Mouse (Mus musculus) bone marrow macrophage, adult 2 months (primary cell): ENCODE results near the gene Sept9. TPM values are rescaled to one million over a fixed set of nuclear protein-coding genes. Genes with fewer than 3 reads are reported as not detected.

Source experiments
- H3K27ac ChIP-seq: 2 replicates; pipeline ENCODE4 v1.5.1; 2012; ENCODE audit warnings: low read depth, low read length; ENCODE audit not compliant: insufficient read depth
- H3K4me1 ChIP-seq: 2 replicates; pipeline ENCODE4 v1.6.1; 2012; ENCODE audit warnings: low read length; ENCODE audit not compliant: control insufficient read depth, insufficient read depth
- H3K4me3 ChIP-seq: 2 replicates; pipeline ENCODE4 v1.5.1; 2012; ENCODE audit warnings: mild to moderate bottlenecking, low read length, moderate library complexity; ENCODE audit not compliant: insufficient read depth
- CTCF ChIP-seq: IDR thresholded peaks from 2 replicates; pipeline ENCODE4 v1.5.1; 2012; ENCODE audit warnings: low read depth, mild to moderate bottlenecking, low read length, moderate library complexity
- POLR2A ChIP-seq: IDR thresholded peaks from 2 replicates; pipeline ENCODE4 v1.6.1; 2012; ENCODE audit warnings: mild to moderate bottlenecking, low read depth, low read length, borderline replicate concordance
- polyA plus RNA-seq: library from polyadenylated mRNA; stranded (reverse); fragments of >200 nt; gene quantifications from 2 replicates; pipeline ENCODE4 v1.2.4, GENCODE M21; 2012; ENCODE audit not compliant: missing spikeins, insufficient read depth, insufficient read length

Sept9 gene
- polyA plus RNA-seq, 1 experiment: 123 TPM

DNA sequence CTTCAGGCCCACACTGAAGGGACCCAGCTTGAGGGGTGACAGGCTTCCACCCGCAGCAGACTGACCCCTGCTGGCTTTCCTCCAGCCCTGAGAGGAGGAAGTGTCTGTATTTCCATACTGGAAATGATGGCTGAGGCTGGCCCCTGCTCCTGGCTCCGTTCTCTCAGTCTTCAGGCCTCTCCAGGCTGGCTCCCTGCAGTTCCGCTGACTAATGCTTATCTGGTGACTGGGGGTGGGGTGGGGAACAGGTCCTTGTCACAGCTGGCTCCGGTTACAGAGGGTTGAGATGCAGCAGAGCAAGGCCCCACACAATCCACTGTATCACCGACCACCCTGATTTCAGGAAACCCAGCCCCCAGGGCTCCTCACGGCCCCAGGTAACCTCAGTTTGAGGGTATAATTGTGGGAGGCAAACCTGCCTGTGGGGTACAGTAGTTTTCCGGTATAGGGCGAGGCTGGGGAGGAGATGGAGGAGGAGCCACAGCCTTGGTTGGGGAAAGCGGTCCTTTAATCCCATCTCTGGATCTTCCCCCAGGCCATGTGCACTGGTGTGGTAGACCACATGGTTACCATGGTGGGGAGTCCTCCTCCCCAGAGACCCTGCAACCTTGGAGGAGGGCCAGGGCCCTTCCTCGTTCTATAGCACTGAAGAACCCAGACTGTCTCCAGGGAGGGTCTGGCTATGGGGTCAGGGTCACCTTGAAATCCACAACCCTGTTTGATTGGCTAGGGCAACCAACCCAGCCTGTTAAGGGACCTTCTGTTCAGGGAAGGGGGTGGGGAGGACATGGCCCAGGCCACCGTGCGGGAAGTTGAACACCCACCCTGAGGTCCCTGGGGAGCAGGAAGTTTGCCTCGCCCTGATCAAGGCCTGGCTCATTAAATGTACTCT lies 108.7 kb downstream of the Sept9 start:
- Histone ChIP-seq H3K4me3 (peak overlapping the region; percentile 37), H3K27ac (peak overlapping the region; percentile 68), H3K4me1 (peaks cover 28% of the 10 kb centered on the region)
- TF ChIP-seq POLR2A (no peak), CTCF (no peak)

DNA sequence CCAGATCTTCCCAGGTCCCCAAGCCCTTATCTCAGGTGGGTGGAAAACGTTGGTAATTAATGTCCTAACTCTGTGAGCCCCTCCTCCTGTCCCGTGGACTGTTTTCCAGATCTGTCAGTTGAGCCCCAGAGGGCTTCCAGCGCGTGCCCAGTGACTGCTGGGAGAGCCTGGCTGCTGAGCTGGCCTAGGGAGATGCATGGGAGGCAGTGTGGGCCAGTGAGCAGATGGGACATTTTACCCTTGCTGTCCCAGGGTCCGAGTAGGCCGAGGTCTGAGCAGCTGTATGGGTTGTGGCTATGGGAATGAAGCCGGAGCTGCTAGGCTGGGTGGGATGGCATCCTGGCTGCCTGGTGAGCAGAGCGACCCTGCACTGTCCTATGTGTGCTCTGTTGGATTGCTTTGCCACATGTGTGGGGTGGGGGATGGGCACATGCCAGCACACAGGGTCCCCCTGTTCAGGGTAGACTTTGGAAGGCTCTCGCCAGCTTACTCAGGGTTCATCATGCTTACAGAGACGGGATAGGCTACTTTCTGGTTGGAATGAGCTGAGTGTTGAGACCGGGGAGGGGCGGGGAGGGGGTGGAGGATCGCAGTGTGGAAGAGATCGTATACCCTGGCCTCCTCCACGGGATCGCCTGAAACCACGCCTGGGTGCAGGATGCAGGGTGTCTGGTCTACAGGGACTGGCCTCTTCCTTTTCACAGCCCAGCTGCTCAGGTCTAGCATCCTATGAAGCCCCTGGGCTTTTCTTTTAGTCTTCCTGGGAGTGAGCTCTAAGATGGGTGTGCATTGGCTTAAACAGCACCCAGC lies 109.9 kb downstream of the Sept9 start:
- 0 out of 2 replicates have a peak overlapping the region, but pooled peaks have one; percentile 3 for H3K4me3 ChIP-seq
- no peak for TF ChIP-seq CTCF
- no peak for TF ChIP-seq POLR2A
- peaks cover 30% of the 10 kb centered on the region for H3K4me1 ChIP-seq
- H3K27ac ChIP-seq: no peak overlapping the region

DNA sequence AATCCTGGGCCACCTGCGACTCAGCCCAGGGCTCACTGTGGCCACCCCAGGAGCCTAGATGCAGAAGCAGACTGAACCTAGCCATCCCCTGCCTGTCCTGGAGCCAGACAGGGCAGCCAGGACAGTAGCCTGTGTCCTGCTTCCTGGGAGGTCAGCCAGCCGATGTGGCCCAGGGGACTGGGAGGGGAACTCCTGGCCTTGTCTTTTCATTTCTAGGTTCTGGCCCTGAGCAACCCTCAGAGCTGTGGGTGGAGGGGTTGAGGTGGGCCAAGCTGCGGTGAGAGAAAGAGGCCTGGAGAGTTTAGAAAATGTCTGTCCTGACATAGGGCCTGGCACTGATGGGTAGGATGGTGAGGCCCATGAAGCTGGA lies 110.4 kb downstream of the Sept9 start:
- Histone ChIP-seq H3K27ac (no peak overlapping the region), H3K4me1 (peaks cover 30% of the 10 kb centered on the region), H3K4me3 (no peak overlapping the region)
- TF ChIP-seq POLR2A: no peak
- TF ChIP-seq CTCF: no peak

- H3K27ac ChIP-seq: no peak overlapping the region
- TF ChIP-seq CTCF (no peak), POLR2A (no peak)
- no peak overlapping the region for H3K4me3 ChIP-seq
- peaks cover 30% of the 10 kb centered on the region for H3K4me1 ChIP-seq
Observed at GRCm38 (mm10) chr11:117310341-117311107, 111.1 kb downstream of the Sept9 start.

- no peak overlapping the region for H3K27ac ChIP-seq
- H3K4me1 ChIP-seq: peaks cover 30% of the 10 kb centered on the region
- H3K4me3 ChIP-seq: no peak overlapping the region
- no peak for TF ChIP-seq POLR2A
- TF ChIP-seq CTCF: no peak
Observed at GRCm38 (mm10) chr11:117311127-117311800, 111.8 kb downstream of the Sept9 start.

DNA sequence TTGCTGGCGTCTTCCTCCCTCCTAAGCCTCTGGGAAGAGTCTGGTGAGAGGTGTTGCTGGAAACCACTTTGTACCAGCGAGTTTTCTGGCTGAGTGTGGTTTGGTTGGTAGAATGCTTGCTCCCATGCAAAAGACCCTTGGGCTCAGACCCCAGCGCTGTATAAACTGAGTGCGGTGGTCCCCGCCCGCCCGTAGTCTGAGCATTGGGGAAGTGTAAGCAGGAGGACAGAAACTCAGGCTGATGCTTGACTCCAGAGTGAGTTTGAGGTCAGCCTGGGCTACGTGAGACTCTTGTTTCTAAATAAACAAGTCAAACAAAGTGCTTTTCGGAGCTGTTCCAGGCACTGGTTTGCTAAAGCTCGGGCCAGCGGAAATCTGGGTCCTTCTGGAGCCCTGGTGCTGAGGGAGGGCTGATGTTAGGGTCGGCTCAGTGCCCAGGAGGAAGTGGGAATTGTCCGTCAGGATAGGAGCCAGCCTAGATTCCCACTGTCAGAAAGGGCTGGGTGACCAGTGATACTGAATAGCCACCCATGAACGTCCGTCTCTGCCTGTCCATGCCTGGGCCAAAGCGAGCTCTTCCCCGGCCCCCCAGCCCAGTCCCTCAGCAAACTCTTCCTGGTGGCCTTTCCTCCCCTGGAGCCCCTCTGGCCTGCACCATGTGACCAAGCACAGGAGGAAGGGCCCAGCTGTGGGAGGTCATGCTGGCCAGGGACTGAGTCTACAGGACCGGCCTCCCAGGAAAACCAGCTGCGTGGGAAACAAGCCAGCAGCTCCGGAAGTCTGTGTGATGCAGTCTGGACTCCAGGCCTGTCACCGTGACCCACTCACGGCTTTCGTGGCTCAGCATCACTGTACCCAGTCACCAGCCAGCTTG lies 112.8 kb downstream of the Sept9 start:
- Histone ChIP-seq H3K4me1 (peaks cover 29% of the 10 kb centered on the region), H3K27ac (no peak overlapping the region), H3K4me3 (no peak overlapping the region)
- TF ChIP-seq CTCF (no peak), POLR2A (no peak)

DNA sequence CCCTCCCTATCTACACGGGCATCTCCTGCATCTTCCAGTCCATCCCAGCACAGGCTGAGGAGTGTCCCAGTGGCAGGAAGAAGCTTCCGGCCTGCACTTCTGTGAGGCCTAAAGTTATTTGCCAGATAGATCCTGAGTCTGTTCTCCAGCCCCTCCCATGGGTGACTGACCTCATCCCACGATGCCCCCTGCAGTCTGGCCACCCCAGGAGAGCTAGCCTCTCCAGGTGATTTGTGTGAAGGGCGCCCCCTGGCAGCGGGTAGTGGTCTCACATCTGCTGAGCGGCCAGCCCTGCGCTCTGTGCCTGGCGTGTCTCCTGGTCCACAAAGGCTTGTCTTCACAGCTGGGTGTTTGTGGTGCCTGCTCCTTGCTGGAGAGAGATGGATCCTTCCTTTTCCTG lies 113.5 kb downstream of the Sept9 start:
- no peak overlapping the region for H3K27ac ChIP-seq
- TF ChIP-seq CTCF (peak; percentile 58), POLR2A (no peak)
- no peak overlapping the region for H3K4me3 ChIP-seq
- H3K4me1 ChIP-seq: peaks cover 30% of the 10 kb centered on the region

DNA sequence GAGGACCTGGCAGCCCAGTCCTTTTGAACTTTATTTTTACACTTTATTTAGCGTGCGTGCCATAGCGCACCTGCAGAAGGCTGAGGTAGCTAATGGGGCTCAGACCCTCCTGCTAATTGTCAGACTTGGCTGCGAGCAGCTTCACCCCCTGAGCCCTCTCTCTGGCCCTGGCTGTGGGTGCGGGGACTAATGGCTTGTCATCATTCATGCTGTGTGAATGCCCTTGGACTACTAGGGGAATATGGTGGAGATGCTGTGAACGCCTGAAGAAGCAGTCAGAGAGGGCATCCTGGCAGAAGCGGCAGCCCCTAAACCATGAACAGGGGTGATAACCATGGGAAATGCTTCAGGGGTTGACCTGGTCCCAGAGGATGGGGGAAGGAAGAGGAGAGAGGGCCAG lies 114.0 kb downstream of the Sept9 start:
- TF ChIP-seq POLR2A (no peak), CTCF (no peak)
- Histone ChIP-seq H3K27ac (no peak overlapping the region), H3K4me1 (peaks cover 30% of the 10 kb centered on the region), H3K4me3 (no peak overlapping the region)

DNA sequence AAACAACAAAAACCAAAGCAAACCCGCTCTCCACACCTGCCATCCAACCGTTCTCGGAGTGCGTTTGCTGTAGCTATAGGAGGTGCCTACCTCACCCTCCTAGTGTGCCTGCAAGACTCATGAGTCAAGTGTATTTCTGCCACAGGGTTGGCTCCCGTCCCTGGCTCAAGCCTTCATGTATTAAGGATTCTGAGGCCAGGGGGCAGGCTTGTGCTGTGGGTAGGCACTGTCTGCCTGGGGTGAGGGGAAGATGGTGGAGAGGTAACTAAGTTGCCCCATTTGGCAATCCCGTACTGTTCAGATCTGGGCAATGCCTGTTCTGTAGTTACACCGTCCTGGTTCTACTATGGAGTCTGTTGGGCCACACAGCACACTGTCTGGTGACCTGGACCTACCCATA lies 114.6 kb downstream of the Sept9 start:
- Histone ChIP-seq H3K4me3 (no peak overlapping the region), H3K4me1 (peaks cover 31% of the 10 kb centered on the region), H3K27ac (no peak overlapping the region)
- TF ChIP-seq POLR2A (no peak), CTCF (no peak)
